In genomic region chr13:93970115-93970514, GRCm38 (mm10) we compare ENCODE assay signal across 23 mouse cellular contexts.
A peak's percentile ranks its signal among the peaks of the same experiment; 100 is the strongest.
DNase-seq lines count a peak whose midpoint lies in the region; ATAC-seq lines count a peak whose summit lies in the region.
"Had no signal": no experiment of that assay in that cellular context is flagged by ENCODE, and none has a peak within 500 bp of the region (broad histone marks: within the 10 kb centered on the region; RNA-seq: fewer than 3 reads in every experiment).

No protein-coding gene starts in this region.

- H3K27ac ChIP-seq in heart, embryonic 10.5 days: no peak overlapping the region
- no peak overlapping the region for H3K27ac ChIP-seq in kidney, embryonic 15.5 days
- H3K27ac ChIP-seq: forebrain, embryonic 10.5 days; heart, adult 2 months; hindbrain, embryonic 13.5 days; kidney, postnatal 0 days; limb, embryonic 15.5 days; liver, embryonic 14.5 days had no signal

- 88% methylated on average over 5 of the region's 5 CpGs for WGBS in heart, embryonic 10.5 days
- WGBS in kidney, embryonic 15.5 days: 91% methylated on average over 5 of the region's 5 CpGs

- no peaks in the 10 kb centered on the region for H3K9me3 ChIP-seq in heart, embryonic 10.5 days
- H3K9me3 ChIP-seq in kidney, embryonic 15.5 days (replicated peaks): no peaks in the 10 kb centered on the region
- H3K9me3 ChIP-seq: forebrain, embryonic 10.5 days; hindbrain, embryonic 13.5 days; limb, embryonic 15.5 days had no signal

- H3K4me3 ChIP-seq in heart, embryonic 10.5 days: no peak overlapping the region
- no peak overlapping the region for H3K4me3 ChIP-seq in kidney, embryonic 15.5 days (replicated peaks)
- H3K4me3 ChIP-seq: forebrain, embryonic 10.5 days; heart, adult 2 months; hindbrain, embryonic 13.5 days; limb, embryonic 15.5 days had no signal

- H3K36me3 ChIP-seq in heart, embryonic 10.5 days: no peaks in the 10 kb centered on the region
- H3K36me3 ChIP-seq in kidney, embryonic 15.5 days: no peaks in the 10 kb centered on the region
- H3K36me3 ChIP-seq: forebrain, embryonic 10.5 days; hindbrain, embryonic 13.5 days; limb, embryonic 15.5 days had no signal

- no peak overlapping the region for H3K4me2 ChIP-seq in kidney, embryonic 15.5 days
- H3K4me2 ChIP-seq: hindbrain, embryonic 13.5 days; limb, embryonic 15.5 days; lung, embryonic 14.5 days had no signal

- no peak overlapping the region for H3K9ac ChIP-seq in kidney, embryonic 15.5 days
- H3K9ac ChIP-seq: hindbrain, embryonic 13.5 days; limb, embryonic 15.5 days; liver, embryonic 14.5 days; lung, embryonic 14.5 days had no signal

- H3K27me3 ChIP-seq in heart, embryonic 10.5 days (ENCODE audit: insufficient read depth, poor library complexity, severe bottlenecking): 0 out of 2 replicates have a peak, but pooled peaks cover 8% of the 10 kb centered on the region
- no peaks in the 10 kb centered on the region for H3K27me3 ChIP-seq in kidney, embryonic 15.5 days
- H3K27me3 ChIP-seq: limb, embryonic 15.5 days had no signal

- ATAC-seq in megakaryocyte progenitor cell, adult 5-6 weeks (replicated peaks; ENCODE audit: poor library complexity): peak; percentile 98
- ATAC-seq in kidney, embryonic 15.5 days (replicated peaks; ENCODE audit: low FRiP score): no peak
- ATAC-seq: CD4-positive, CD25-positive, alpha-beta regulatory T cell, adult 4 months; forebrain, embryonic 16.5 days; midbrain, embryonic 16.5 days had no signal

- H3K4me1 ChIP-seq in heart, embryonic 10.5 days: no peaks in the 10 kb centered on the region
- H3K4me1 ChIP-seq in kidney, embryonic 15.5 days: no peaks in the 10 kb centered on the region
- H3K4me1 ChIP-seq: limb, embryonic 15.5 days had no signal

- DNase-seq in 3134 (ENCODE audit: extremely low read depth, insufficient read length, low spot score) (peak; percentile 67), 416B (ENCODE audit: low read depth) (peak; percentile 91)
- DNase-seq in fibroblast of lung, adult 2 months (ENCODE audit: low read depth): peak; percentile 89
- no peak for DNase-seq in heart, embryonic 10.5 days (ENCODE audit: low spot score)
- DNase-seq in thymus, postnatal 36 days: no peak
- DNase-seq: adrenal gland, adult 8-10 months; cerebellum, adult 8-10 months; cerebellum, postnatal 36 days; gastrocnemius, postnatal 14 days; heart, adult 2 months; kidney, adult 18-20 months; left cerebral cortex, postnatal 4 days; lung, embryonic 14.5 days had no signal

Comparison
In these comparisons a context has a peak if more than half of its experiments do, and no peak if none do; other contexts are left out.
1. DNase-seq: peak in 3134 (single experiment), 416B (single experiment) and fibroblast of lung, adult 2 months (single experiment); none in heart, embryonic 10.5 days (single experiment) and thymus, postnatal 36 days (0 of 2).